Mouse (Mus musculus): ENCODE results near the gene Zic3. TPM values are rescaled to one million over a fixed set of nuclear protein-coding genes. Genes with fewer than 3 reads are reported as not detected.

Zic3 gene
- total RNA-seq (2021), result not detected
- long read RNA-seq, experiment 1, result 0 reads
- long read RNA-seq, experiment 2, result 0 reads

DNA sequence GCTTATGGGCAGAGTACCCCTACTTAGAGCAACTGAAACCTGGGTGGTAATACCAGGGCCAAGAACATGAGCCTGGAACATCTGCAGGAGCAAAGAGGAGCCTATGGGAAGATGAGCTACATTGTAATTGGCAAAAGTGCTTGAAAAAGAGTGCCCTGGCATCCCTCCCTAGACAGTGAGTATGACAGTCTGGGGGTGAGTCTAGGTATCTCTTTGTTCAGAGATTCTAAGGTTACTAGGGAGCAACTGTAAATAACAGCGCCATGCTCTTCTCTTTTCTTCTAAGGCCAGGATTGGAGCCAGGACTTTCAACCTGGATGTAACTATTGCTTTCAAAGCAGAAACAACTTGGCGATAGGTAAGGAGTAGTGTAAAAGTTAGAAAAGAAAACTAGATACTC, at the start of gene Zic3:
Zic3 (plus strand) TSS at position 301 of the 400 bp plus-strand sequence.
- DNase-seq (ENCODE audit: low spot score in 2 of 2), result no peak

GRCm38 (mm10) chrX:57982351-57982750, 40.1 kb upstream of the Zic3 start:
- no peak for DNase-seq (ENCODE audit: low spot score in 2 of 2)

DNA sequence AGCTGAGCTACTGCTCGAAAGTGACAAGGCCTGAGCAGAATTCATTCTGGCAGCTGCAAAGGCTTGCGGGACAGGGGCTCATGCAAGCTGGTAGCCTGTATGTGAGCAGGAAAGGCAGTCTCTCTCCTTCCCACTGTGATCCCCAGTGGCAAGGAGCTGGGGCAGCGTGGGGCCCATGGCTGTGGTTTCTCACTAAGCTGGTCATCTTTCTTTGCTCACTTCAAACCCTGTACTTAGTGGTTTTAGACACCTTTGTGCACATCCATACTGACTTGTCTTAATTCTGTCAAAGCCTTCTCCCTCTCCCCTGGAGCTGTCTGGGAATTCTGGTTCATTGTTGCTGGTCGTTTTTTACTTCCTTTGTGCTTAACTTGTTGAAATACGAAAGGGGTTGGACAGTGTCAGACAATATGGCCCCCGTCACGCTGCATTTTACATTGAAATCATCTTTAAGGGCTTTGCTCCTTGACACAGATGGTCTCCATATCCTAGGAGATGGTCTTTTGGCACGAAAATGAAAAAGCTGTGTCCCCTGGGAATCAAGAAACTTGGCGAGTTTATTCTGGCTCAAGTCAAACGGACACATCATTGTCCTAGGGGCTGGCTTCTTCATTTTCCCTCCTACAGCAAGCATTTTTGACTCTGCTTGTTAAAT, 34.9 kb upstream of the Zic3 start:
- no peak for DNase-seq (ENCODE audit: low spot score in 2 of 2)

DNA sequence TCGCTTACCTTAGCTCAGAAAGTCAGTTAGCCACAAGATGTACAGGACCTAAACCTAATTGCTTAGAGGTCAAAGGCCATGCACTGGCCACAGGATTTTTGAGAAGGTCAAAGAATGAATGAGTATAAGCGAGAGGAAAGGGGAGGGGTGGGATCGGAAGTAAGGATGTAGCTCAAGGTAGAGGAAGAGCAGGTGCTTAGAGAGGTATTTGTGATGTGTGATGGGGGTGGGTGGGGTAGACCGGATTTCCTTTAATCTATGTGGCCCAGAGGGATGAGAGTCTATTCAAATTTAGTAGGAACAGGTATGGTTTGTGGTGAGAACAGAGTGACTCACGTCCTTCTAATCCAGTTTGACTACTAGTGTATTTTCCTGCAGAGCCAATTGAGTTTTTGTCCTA, 9.1 kb upstream of the Zic3 start:
- DNase-seq (ENCODE audit: low spot score in 2 of 2), result no peak

GRCm38 (mm10) chrX:58014093-58014492, 8.4 kb upstream of the Zic3 start:
- no peak for DNase-seq (ENCODE audit: low spot score in 2 of 2)

- DNase-seq (ENCODE audit: low spot score in 2 of 2), result no peak
Measured at GRCm38 (mm10) chrX:58014761-58015160, 7.7 kb upstream of the Zic3 start.

- no peak for DNase-seq (ENCODE audit: low spot score in 2 of 2)
Measured at GRCm38 (mm10) chrX:58015336-58015945, 7.1 kb upstream of the Zic3 start.

DNA sequence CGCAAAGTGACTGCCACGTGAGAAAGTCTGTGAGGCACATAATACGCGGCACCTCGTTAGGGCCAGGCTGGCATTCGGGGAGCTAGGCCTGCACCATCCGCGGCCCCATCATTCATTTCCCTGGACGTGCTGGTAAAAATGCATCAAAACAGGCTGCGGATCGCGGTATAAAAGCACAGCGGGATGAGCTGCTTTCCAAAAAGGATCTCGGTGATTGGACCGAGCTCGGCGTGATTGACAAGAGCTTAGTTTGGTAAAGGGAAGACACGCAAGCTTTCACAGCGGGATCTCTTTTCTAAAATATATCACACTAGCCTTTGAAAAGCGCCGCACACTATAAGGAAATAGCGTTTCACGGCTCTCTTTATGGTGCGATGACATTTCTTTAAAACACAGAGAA, 3.8 kb upstream of the Zic3 start:
- DNase-seq (ENCODE audit: low spot score in 2 of 2), result no peak

- DNase-seq (ENCODE audit: low spot score in 2 of 2), result no peak
Measured at GRCm38 (mm10) chrX:58019257-58019953, 3.1 kb upstream of the Zic3 start.

- DNase-seq (ENCODE audit: low spot score in 2 of 2), result no peak
Measured at GRCm38 (mm10) chrX:58027631-58028030, 5.1 kb downstream of the Zic3 start.

DNA sequence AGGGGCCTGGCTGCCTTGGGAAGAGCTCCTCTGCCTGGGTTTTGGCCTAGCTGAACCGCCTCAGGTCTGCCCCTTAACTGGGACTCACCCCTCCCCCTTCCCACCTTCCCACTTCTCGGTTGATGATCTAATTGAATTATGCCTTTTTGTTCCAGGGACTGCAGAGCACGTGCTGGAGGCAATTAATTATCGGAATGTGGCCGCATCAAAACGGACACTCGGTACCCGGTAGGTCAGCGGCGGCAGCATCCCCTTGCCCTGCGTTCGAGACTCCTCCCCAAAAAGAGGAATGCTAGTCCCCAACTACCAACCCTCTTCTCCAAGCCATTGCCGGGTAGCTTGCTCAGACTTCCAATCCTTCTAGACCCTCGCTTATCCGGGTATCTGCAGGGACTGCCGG, 5.6 kb downstream of the Zic3 start:
- DNase-seq (ENCODE audit: low spot score in 2 of 2), result no peak

DNA sequence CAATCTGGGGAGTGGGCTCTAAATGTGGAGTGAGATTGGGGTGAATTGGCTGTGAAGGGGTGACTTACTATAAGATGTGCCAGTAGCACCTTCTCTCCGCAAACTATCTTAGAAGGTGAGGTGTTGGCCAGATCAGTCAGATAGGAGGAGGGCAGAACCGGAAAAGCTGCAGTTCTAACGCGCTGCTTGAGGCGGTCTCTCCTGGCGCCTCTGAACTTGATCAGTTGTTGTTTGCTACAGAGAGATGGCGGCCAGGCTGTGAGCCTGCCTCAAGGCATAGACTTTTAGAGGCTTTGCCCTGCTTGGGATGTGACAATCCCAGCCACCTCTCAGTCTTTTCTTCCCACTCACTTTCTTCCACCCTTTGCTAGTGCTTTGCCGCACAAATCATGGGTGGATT, 6.4 kb downstream of the Zic3 start:
- DNase-seq (ENCODE audit: low spot score in 2 of 2), result no peak

GRCm38 (mm10) chrX:58030100-58030834, 7.8 kb downstream of the Zic3 start:
- DNase-seq (ENCODE audit: low spot score in 2 of 2), result peak in 1 of 2 experiments; percentile 21

- no peak for DNase-seq (ENCODE audit: low spot score in 2 of 2)
Measured at GRCm38 (mm10) chrX:58030835-58031670, 8.6 kb downstream of the Zic3 start.

- DNase-seq (ENCODE audit: low spot score in 2 of 2), result no peak
Measured at GRCm38 (mm10) chrX:58031671-58032605, 9.4 kb downstream of the Zic3 start.

DNA sequence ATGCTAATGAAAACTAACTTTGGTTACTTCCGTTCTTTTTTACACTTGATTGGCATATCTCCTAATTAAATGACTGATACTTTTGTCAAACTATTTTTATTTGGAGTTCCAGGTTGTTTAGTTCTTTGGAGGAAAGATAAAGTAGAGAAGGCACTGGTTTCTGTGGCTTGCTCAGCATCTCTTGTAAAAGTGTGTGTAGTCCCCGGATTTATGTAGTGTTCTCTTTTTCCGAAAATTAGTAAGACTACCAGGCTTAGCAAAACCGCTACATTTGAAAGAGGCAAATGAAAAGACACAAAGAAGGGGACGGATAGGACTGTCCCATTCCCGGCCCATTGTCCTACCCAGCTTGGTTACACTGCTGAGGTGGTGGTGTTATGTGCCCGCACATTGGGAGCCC, 10.1 kb downstream of the Zic3 start:
- DNase-seq (ENCODE audit: low spot score in 2 of 2), result no peak

- DNase-seq (ENCODE audit: low spot score in 2 of 2), result no peak
Measured at GRCm38 (mm10) chrX:58033521-58033920, 11.0 kb downstream of the Zic3 start.

DNA sequence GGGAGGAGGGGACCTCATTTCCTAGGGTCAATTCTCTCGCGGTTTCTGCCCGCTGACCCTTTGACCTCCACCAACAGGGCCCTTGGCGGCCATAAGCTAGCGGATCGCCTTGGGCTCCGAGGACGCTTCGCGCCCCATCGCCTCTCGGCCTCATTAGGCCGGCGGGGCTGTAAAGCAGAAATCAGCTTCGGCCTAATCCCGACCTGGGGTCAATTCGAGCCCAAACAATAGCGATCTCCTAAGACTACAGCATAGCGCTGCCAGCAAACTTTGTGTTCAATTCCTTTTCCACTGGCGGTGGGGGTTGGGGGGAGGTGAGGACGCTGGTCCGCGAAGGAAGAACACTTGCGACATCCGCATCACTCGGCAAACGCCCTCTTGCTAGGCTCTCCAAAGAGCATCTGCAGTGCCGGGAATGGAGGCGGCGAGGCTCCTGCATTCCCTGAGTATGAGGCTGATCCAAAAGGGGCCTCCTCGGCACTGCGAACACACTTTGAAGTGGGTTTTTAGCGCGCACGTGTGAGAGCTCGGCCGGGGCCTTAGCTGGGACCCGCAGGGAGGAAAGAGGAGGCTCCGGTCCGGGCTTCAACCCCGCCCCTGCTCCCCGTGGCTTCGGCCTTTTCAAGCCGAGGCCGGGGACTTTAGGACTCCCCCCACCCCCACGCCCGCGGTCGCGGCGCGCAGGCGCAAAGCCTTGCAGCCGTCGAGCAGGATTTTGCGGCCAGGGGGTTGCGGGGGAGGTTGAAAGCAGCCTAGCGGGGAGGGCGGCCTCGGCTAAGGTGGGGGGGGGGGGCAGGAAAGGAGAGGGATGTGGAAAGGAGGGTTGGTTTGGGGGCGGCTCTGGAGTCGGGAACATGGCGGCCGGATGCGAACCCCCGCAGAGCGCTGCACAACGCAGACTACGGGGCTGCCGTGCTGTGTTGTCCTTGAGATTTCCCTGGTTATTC, 15.8 kb downstream of the Zic3 start:
- DNase-seq (ENCODE audit: low spot score in 2 of 2), result no peak

GRCm38 (mm10) chrX:58039703-58040102, 17.2 kb downstream of the Zic3 start:
- DNase-seq (ENCODE audit: low spot score in 2 of 2), result no peak
